Mouse (Mus musculus) layer of hippocampus, adult 18-20 months (tissue): ENCODE results near the gene Trim5. TPM values are rescaled to one million over a fixed set of nuclear protein-coding genes. Genes with fewer than 3 reads are reported as not detected.
A peak's percentile ranks its signal among the peaks of the same experiment; 100 is the strongest.
"Not testable (repeated sequence)": the region's sequence is repeated elsewhere in the genome, so short reads cannot be mapped to it uniquely, and the experiment has no call there.

Experiments used
- DNase-seq, 2 experiments: peaks; one replicate each; pipeline ENCODE4 v3.0.0; 2022; ENCODE audit warnings: low spot score in 2 of 2
- long read RNA-seq: library from polyadenylated mRNA; stranded (forward); transcript quantifications from one replicate; pipeline ENCODE4 v2.0.0, GENCODE M21; 2021
- total RNA-seq, 2 experiments: library from RNA; stranded (reverse); gene quantifications; 2 replicates each; pipeline ENCODE4 v1.2.3; 2021

The Trim5 gene
- total RNA-seq, result under 1 TPM; 0.42 to 0.63 TPM
- long read RNA-seq, partial matches to known transcripts, result 0 of 1 reads
- long read RNA-seq, other reads (novel, unspliced or antisense), result 1 of 1 reads

DNA sequence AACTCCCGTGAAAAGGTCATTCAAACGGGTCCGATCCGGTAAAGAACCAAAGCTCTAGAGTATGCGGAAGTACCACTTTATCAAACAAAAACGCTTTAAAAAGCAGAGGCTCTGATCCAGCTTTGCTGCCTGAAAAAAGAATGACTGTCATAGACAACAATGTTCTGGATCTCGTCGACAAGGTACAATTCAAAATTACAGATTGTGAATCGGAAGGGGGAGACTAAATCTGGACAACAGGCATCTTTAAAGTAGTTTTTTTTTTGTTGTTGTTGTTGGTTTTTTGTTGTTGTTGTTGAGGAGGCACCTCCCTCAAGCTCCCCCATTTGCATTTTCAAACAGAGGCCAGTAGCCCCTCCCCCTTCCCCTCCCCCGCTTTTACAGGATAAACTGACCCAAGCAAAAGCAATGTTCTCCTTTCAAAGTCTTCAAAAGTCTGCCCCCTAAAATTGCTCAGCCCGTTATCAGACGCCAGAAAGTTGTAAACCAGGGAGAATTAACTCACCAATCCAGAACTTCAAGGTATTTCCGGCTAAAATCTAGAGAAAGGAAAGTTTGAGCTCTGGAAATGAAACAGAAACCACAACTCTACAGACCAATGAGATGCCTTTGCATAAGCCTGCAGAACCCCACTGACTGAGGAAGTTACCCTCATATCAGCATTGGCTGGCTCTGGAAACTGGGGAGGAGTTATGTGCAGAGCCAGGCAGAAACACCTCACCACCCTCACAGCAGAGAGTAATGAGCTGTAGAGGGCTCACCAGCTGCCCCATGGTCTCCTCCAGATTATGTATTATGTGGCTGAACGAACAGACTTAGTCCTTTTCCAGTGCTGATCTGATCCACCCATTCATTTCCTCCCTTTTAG lies at the start of gene Trim5:
Gene Trim5 (minus strand): TSS at position 519 of the 868 bp plus-strand sequence.
- not testable (repeated sequence) for DNase-seq

DNA sequence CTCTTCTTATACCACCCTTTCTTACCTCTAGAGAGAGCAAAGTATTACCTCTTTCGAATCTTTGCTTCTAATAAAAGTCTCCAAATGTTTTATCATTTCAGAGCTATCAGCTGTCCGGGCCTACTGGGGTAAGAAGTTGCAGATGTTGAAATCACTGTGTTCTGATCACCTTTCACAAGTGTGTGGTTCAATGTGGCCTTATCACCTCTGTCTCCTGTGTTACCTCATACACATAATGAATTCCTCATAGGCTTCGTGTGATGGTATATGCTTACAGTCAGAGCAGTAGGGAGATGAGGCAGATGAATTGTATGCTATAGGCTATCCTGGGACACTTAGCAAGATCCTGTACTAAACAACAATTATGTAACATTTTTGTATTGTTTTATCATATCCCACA lies 47.7 kb upstream of the Trim5 start:
- DNase-seq, result not testable (repeated sequence)

DNA sequence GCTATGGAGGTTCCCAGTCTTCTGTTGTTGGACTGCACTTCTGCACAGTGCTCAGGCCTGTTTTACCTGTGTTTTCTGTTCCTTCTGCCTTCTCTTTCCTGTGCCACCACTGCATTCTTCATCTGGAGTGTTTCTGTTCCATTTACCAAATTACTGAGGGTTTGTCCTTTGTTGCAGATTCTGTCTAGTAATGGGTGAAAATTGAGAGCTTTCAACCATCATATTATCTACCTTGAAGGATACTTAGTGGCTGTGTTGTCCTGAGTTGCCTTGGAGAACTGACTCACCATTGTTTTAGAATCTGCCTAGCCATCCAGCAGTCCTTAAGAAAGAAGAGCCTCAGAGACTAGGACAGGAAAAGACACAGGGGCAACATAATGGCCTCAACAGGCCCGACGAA lies 41.3 kb upstream of the Trim5 start, which contains the start of gene Trim34b:
Gene Trim34b (plus strand): TSS at position 301 of the 400 bp plus-strand sequence.
- not testable (repeated sequence) for DNase-seq

DNA sequence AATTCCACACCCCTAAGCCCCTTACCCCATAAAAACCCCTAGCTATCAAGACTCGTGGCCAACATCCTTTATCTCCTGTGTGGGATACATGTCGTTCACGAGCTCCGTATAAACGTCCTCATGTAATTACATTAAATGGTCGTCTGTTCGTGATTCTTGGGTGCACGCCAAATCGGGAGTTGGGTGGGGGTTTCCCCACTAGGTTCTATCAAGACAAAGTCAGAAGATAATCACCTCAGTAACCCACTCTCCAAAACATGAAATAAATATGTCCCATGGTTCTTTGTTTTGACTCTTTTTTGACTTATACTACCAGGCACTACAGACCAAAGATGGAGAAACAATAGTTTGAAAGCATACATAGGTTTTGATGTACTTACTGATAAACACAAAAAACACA lies 34.1 kb upstream of the Trim5 start:
- DNase-seq, result no peak

DNA sequence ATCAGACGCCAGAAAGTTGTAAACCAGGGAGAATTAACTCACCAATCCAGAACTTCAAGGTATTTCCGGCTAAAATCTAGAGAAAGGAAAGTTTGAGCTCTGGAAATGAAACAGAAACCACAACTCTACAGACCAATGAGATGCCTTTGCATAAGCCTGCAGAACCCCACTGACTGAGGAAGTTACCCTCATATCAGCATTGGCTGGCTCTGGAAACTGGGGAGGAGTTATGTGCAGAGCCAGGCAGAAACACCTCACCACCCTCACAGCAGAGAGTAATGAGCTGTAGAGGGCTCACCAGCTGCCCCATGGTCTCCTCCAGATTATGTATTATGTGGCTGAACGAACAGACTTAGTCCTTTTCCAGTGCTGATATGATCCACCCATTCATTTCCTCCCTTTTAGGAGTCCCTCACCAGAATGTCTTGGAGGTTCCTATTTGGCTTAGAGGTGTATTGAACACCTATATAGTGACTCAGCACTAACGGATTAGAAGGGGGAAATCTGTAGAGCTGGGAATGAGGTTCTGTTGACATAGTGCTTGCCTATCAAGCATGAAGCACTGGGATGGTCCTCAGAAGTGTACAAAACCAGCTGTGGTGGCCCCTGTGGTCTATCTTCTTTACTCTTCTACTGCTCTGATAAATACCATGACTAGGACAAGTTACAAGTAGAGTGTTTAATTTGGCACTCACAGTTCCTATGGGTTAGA lies 27.6 kb upstream of the Trim5 start, which contains the start of gene Trim12a:
Gene Trim12a (minus strand): TSS at position 98 of the 712 bp plus-strand sequence.
- not testable (repeated sequence) for DNase-seq

DNA sequence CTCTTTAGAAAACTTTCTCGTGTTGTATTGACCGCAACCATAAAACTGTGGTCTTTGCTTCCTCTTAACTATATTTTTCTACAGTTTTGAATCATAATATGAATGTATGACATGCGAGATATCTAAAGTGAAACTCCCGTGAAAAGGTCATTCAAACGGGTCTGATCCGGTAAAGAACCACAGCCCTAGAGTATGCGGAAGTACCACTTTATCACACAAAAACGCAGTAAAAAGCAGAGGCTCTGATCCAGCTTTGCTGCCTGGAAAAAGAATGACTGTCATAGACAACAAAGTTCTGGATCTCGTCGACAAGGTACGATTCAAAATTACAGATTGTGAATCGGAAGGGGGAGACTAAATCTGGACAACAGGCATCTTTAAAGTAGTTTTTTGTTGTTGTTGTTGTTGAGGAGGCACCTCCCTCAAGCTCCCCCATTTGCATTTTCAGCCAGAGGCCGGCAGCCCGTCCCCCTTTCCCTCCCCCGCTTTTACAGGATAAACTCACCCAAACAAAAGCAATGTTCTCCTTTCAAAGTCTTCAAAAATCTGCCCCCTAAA lies 27.0 kb upstream of the Trim5 start:
- DNase-seq, result no peak

DNA sequence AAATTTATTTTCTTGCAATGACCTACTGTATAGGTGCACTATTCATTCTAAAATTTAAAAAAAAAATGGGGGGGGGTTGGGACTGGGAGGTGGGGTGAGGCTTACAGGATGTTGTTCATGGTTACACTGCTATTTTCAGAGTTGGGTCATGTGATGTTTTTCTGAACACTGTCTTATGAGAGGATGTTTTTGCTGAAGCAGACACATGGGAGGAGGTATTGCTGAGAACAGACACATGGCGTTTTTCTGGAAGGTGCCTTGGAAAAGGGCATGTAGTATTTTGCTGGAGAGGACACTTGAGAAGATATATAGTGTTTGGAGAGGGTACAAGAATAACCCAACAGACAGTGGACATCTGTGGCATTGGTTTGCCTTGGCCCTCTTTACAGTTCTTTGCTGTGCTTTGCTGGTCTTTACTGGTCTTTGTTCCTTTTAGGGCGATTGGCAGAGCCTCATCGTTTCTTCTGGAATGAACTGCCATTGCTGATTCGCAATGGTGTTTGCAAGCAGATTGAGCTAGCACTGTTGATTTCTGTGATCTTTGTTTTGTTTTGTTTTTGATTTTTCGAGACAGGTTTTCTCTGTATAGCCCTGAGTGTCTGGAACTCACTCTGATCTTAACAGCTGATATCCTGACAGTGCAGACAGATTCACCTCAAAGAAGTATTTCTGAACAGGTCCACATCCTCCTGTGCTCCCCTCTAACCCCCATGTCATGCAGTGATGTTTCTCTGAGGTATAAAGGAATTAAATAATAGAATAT lies 3.9 kb upstream of the Trim5 start:
- no peak for DNase-seq

DNA sequence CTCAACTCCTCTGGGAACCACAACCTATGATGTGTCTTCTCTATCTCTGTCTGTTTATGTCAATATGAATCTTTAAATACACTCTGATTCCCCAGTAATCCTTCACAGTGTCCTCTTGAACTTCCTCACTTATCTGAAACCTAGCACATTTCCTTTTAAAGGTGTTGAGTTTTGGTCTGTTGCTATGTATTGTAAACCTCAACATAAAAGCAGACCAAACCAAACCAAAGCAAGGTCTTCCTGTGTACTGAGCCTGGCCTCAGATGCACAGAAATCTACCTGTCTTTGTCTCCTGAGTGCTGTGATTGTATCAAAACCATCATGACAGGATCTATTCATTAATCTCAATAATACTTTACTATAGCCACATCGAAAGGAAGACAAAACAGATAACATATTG lies 2.7 kb upstream of the Trim5 start:
- DNase-seq, result no peak

DNA sequence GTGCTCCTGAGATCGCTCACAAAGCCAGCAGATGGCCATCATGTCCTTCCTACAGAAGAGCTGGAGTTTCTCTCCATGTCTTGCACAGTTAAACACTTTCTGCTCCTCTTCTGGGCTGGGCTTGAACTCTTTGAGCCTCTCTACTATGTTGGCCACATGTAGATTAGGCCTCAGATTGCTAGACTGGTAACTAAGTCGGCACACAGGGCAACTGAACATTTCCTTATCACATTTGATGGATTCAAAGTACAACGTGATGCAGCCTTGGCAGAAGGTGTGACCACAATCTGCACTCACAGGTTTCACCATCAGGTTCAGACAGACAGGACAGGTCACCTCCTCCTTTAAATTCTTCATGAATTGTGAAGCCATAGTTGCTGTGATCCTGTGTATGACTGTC lies 8.5 kb downstream of the Trim5 start:
- DNase-seq, result not testable (repeated sequence)

DNA sequence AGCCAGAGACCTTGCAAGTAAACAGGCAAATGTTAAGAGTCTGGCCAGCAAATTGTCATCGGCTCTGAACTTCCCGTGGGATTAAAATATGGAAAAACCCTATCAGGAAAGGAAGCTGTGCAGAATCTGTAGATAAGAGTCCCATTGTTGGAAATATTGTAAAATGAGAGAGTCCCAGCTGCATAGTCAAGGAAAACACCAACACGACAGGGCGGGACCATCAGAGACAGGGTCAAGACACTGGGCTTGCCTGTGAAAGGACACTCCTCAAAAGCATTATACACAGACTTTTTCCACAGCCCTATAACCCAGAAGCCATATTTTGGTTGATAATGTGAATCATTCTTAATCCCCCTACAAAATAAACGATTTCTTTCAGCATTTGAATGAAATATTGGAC lies 22.6 kb downstream of the Trim5 start:
- not testable (repeated sequence) for DNase-seq

DNA sequence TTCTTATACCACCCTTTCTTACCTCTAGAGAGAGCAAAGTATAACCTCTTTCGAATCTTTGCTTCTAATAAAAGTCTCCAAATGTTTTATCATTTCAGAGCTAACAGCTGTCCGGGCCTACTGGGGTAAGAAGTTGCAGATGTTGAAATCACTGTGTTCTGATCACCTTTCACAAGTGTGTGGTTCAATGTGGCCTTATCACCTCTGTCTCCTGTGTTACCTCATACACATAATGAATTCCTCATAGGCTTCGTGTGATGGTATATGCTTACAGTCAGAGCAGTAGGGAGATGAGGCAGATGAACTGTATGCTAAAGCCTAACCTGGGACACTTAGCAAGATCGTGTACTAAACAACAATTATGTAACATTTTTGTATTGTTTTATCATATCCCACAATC lies 27.5 kb downstream of the Trim5 start:
- not testable (repeated sequence) for DNase-seq

DNA sequence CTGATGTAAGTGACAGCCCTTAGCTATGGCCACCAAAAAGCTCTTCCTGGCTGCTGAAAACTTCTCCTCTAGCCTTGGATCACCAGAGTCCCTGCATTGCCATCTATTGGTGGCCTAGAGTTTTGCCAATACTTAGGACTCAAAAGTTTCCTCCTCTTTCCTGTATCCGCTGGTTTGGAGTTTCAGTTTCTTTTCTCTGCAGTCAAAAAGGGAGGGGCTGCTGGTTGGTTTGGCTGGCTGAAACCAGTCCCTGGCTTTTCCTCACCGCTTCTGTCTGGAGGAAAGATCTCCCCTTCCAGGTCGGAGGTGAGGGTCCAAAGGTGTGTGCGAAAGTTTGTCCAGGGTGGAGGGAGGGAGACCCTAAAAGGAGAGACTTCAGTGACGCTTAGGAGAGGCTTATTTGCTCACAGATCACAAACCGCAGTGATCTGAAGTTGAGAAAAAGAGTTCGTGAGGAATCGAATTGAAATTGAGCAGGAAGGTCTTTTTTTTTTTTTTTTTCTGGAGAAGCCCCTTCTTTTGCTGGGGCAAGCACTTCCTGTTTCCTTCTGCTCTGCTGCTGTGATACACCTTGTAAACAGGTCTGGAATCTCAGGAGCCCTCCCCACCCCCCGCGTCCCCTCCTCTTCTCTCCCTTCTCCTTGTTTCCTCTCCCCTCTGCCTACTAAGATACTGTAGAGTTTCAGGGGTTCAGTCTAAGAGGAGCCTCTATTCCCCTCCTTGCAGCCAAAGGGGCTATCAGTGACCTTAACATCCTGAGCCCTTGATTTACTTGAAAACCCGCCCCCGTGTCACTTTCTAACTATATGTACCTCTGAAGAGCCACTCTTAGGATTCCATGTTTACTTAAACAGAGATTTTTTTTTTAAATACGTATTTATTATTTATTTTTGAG lies 43.4 kb downstream of the Trim5 start, which contains the start of gene Trim34a:
Gene Trim34a (plus strand): TSS at position 171 of the 895 bp plus-strand sequence.
- DNase-seq, result peak in 1 of 2 experiments; percentile 17

DNA sequence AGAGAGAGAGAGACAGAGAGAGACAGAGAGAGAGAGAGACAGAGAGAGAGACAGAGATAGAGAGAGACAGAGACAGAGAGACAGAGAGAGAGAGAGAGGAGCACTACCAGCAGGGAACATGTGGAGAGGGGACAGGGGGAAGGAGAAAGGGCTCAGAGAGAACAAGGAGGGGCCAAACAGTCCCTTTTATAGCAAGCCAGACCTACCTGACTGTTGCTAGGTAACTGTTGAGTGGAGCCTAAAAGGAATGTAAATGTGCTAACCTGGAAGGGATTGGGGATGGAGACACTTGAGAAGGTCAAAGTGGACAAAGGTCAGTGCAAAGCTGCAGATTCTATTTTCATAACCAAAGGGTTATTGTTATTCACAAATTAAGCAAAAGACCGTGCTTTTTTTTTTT lies 44.3 kb downstream of the Trim5 start:
- DNase-seq, result no peak

DNA sequence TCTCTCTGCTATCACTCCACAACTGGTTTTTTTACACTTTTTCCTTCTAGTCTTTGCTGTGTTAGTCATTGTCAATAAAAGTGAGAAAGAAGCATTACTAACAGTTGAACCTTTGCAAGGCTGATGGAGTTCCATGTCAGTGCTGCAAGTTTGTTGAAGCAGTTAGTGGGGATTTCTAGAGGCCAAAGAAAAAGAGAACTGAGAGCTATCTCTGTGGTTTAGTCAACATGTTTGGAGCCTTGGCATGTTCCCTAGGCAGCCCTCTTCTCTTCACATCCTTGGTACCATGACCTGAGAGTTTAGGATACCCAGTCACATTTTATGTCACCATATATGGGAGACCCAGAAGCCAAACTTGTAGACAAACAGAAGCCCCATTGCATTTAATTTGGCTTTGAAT lies 47.0 kb downstream of the Trim5 start:
- DNase-seq, result no peak

DNA sequence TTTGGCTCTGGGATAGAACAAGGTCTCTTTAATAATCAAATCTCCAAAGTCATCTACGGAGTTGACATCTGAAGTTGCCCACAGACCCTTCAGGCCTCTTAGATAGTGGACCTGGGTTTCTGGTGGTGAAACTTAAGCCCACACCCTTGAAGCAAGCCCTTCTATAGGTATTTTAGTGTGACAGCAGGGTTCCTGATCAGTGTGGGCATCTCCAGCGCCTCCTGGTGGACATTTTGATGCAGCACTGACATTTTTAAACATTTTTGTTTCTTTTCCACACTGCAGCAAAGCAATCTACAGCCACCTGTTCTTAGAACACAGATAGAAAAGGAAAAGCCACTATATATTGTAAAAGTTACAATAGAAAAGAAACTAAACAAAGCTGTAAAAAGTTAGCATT lies 56.7 kb downstream of the Trim5 start:
- peak in 1 of 2 experiments; percentile 8 for DNase-seq

DNA sequence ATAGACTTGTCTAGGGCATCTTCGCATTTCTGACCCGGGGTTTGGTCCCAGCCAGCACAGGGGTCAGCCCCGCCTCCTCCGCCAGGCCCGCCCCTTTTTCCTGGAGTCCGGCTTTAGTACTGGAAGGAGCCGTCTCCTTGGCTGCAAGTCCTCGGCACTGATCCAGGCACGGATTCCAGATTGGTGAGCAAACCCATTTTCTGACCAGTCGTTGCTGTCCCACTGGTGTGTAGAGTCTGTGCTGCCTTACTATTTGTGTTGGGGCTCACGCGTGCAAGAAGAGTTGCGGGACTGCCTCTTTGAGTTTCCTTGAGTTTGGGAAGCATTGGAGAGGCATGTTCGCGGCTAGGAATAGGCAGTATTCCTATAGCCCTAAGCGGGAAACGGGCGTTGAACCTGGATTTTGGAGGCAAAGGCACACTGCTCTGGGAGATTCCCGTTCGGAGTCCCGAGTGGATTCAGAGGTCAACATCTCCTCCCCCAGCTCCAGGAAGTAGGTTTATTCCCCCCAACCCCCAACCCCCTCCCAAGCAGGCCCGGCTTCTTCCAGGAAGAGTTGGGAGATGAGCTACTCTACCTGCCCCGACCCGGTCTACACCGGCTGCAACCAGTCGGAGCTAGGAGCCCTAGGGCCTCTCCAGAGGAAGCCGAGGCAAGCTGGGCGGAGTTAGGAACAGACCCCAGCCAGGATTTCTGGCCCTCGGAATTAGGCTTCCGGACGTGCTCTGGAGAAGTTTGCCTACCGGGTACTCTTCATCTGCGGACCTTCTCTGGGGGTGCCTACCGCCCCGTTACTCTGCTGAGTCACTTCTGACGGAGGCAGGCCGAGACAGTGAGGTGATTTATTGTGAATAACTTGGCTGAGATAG lies 69.0 kb downstream of the Trim5 start, which contains the start of gene Trim6:
Gene Trim6 (plus strand): TSS at position 93 of the 869 bp plus-strand sequence.
- peak in 1 of 2 experiments; percentile 3 for DNase-seq

DNA sequence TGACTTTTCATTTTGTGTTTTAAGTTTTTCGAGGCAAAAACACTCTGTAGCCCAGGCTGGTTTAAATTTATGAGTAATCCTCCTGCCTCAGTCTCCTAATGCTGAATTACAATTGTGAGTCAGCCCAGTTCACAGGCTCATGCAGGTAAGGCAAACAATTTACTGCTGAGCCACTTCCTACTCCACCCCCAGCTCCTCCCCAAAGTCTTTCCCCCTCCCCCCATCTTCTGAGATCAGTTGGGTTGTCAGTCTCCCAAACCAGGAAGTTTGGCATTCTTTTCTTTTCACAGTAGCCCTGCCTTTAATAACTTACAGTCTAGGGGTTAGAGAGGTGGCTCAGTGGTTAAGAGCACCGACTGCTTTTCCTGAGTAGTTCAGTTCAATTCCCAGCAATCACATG lies 70.0 kb downstream of the Trim5 start:
- DNase-seq, result no peak

DNA sequence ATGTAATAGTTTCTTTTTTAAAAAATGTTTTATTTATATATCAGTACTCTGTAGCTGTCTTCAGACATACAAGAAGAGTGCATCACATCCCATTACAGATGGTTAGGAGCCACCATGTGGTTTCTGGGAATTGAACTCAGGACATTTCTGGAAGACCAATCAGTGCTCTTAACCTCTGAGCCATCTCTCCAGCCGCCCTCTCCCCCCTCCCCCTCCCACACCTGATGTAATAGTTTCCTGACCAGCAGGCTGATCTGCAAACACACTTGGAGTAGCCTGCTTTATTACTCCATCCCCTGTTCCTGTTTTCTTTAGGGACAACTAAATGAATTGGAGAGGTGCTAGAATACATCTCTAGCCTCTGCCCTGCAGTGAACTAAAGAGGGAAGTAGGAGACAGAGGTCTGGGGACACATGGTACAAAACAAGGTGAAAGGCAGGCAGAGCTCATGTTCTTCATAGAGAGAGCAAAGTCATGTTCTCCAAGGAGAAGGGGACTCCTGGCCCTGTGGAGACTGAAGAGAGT lies 71.8 kb downstream of the Trim5 start:
- no peak for DNase-seq
